Mouse (Mus musculus) adrenal gland, adult 18-20 months (tissue): ENCODE measurements around the gene Ubald2. TPM values are rescaled to one million over a fixed set of nuclear protein-coding genes. Genes with fewer than 3 reads are reported as not detected.
"Not testable (repeated sequence)": the region's sequence is repeated elsewhere in the genome, so short reads cannot be mapped to it uniquely, and the experiment has no call there.

Experiments used
- DNase-seq, 2 experiments: peaks; one replicate each; pipeline ENCODE4 v3.0.0; 2021 to 2022; ENCODE audit warnings: low spot score in 2 of 2
- total RNA-seq, 2 experiments: library from RNA; stranded (reverse); gene quantifications; 1 replicate in 1 of 2; 2 replicates in 1 of 2; pipeline ENCODE4 v1.2.3; 2021

The Ubald2 gene
- total RNA-seq, 2 experiments from 2014 or later = 19.1 to 22.5 TPM

GRCm38 (mm10) chr11:116412904-116413630 lies 20.8 kb upstream of the Ubald2 start, which contains the start of gene Rnf157:
TSS of gene Rnf157 (minus strand) at chr11:116413032.
- peak; percentile 82 to 89 for DNase-seq

- DNase-seq = no peak
These were observed 20.3 kb upstream of the Ubald2 start for GRCm38 (mm10) chr11:116413631-116414022.

GRCm38 (mm10) chr11:116416196-116416943 lies 17.5 kb upstream of the Ubald2 start:
- no peak for DNase-seq

GRCm38 (mm10) chr11:116417054-116417453 lies 16.8 kb upstream of the Ubald2 start:
- DNase-seq = no peak

GRCm38 (mm10) chr11:116418194-116418840 lies 15.6 kb upstream of the Ubald2 start:
- DNase-seq = no peak

GRCm38 (mm10) chr11:116418841-116419462 lies 14.9 kb upstream of the Ubald2 start:
- DNase-seq = no peak

- DNase-seq = no peak
These were observed 12.8 kb upstream of the Ubald2 start for GRCm38 (mm10) chr11:116421102-116421501.

- DNase-seq = no peak
These were observed 11.3 kb upstream of the Ubald2 start for GRCm38 (mm10) chr11:116422562-116422961.

GRCm38 (mm10) chr11:116423214-116423613 lies 10.7 kb upstream of the Ubald2 start:
- no peak for DNase-seq

GRCm38 (mm10) chr11:116423782-116424620 lies 9.9 kb upstream of the Ubald2 start:
- DNase-seq = no peak

- DNase-seq = no peak
These were observed 9.1 kb upstream of the Ubald2 start for GRCm38 (mm10) chr11:116424621-116425407.

- DNase-seq = not testable (repeated sequence)
These were observed 7.6 kb upstream of the Ubald2 start for GRCm38 (mm10) chr11:116426328-116426727.

- no peak for DNase-seq
These were observed 6.9 kb upstream of the Ubald2 start for GRCm38 (mm10) chr11:116426852-116427575.

GRCm38 (mm10) chr11:116428872-116429859 lies 4.7 kb upstream of the Ubald2 start:
- DNase-seq = no peak

GRCm38 (mm10) chr11:116429862-116430613 lies 3.9 kb upstream of the Ubald2 start:
- DNase-seq = no peak

GRCm38 (mm10) chr11:116430723-116431427 lies 3.0 kb upstream of the Ubald2 start:
- DNase-seq = no peak
